Mouse (Mus musculus): ENCODE data around the gene Wfdc3. TPM values are rescaled to one million over a fixed set of nuclear protein-coding genes. Genes with fewer than 3 reads are reported as not detected.

Gene Wfdc3
- polyA plus RNA-seq, 1 experiment from 2014 or later, result 0.77 TPM

DNA sequence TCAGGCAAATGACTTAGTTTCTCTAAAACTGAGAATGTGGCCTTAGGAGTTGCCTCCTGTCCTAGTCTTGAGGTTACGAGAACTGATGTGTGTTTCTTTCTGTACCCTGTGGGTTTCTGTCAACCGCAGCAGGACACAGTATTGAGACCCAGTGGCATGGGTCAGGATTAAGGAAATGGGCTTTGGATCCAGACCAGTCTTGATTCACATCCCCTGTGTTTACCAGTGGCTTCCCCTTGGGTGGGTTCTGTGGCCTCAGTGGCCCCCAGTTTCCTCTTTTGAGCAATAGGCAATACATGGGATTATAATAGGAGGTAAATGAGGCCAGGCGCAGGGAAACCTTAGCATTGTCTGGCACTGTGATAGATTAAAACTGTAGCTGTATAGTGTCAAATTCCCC lies 41.3 kb upstream of the Wfdc3 start:
- 0 out of 2 replicates have a peak overlapping the region, but pooled peaks have one; percentile 65 for H3K4me3 ChIP-seq (ENCODE audit: low read depth, low read length)
- ATAC-seq (no peak), DNase-seq (ENCODE audit: low spot score) (no peak)
- H3K36me3 ChIP-seq (ENCODE audit: control insufficient read depth, insufficient read depth, low read length), result peaks cover 13% of the 10 kb centered on the region
- peaks cover 6% of the 10 kb centered on the region; the same call in 1 of the 2 replicates for H3K4me1 ChIP-seq (ENCODE audit: control insufficient read depth, insufficient read depth, low read length)
- H3K27me3 ChIP-seq (replicated peaks; ENCODE audit: control insufficient read depth, insufficient read depth, low read length), result no peaks in the 10 kb centered on the region
- peak overlapping the region; percentile 86; the same call in 1 of the 2 replicates for H3K4me2 ChIP-seq (ENCODE audit: low read length)
- H3K9me3 ChIP-seq (replicated peaks; ENCODE audit: control insufficient read depth, low read length), result no peaks in the 10 kb centered on the region
- H3K9ac ChIP-seq (ENCODE audit: low read length), result 0 out of 2 replicates have a peak overlapping the region, but pooled peaks have one; percentile 21
- H3K27ac ChIP-seq (ENCODE audit: low read depth, low read length), result no peak overlapping the region
- 87% methylated on average over 3 of the region's 3 CpGs for WGBS

DNA sequence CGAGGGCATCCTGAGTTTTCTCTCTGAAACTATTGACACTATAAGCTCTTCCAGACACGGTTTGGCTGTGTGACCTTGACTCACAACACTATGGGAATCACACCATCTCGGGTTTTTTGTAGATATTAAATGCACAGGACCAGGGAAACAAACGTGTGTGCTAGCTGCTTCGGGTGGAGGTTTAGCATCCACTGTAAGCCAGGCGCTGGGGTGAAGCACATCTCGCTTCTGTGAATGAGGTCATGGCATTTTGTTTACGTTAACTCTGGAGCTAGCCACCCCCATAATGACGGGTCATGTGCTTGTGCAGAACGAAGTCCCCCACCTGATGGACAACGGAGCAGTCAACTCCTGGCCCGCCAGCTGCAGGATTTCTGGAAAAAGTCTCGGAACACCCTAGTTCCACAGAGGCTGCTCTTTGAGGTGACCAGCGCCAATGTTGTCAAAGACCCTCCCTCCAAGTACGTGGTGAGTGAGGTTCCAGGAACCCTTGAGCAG lies 40.7 kb upstream of the Wfdc3 start:
- no peak overlapping the region for H3K27ac ChIP-seq (ENCODE audit: low read depth, low read length)
- H3K27me3 ChIP-seq (replicated peaks; ENCODE audit: control insufficient read depth, insufficient read depth, low read length), result no peaks in the 10 kb centered on the region
- peaks cover 7% of the 10 kb centered on the region; the same call in 1 of the 2 replicates for H3K36me3 ChIP-seq (ENCODE audit: control insufficient read depth, insufficient read depth, low read length)
- H3K4me1 ChIP-seq (ENCODE audit: control insufficient read depth, insufficient read depth, low read length), result peaks cover 6% of the 10 kb centered on the region; the same call in 1 of the 2 replicates
- peak; percentile 14; the same call in 1 of the 2 replicates for ATAC-seq
- no peak for DNase-seq (ENCODE audit: low spot score)
- peak overlapping the region; percentile 86 for H3K4me2 ChIP-seq (ENCODE audit: low read length)
- 12% methylated on average over 15 of the region's 15 CpGs for WGBS
- H3K4me3 ChIP-seq (ENCODE audit: low read depth, low read length), result peak overlapping the region; percentile 65
- no peaks in the 10 kb centered on the region for H3K9me3 ChIP-seq (replicated peaks; ENCODE audit: control insufficient read depth, low read length)
- peak overlapping the region; percentile 81 for H3K9ac ChIP-seq (ENCODE audit: low read length)

GRCm38 (mm10) chr2:164785481-164786387 lies 40.0 kb upstream of the Wfdc3 start, which contains the start of gene Snx21:
Snx21 (plus strand) TSS chr2:164785823.
- no peaks in the 10 kb centered on the region for H3K27me3 ChIP-seq (replicated peaks; ENCODE audit: control insufficient read depth, insufficient read depth, low read length)
- under 1% methylated on average over 72 of the region's 89 CpGs for WGBS

DNA sequence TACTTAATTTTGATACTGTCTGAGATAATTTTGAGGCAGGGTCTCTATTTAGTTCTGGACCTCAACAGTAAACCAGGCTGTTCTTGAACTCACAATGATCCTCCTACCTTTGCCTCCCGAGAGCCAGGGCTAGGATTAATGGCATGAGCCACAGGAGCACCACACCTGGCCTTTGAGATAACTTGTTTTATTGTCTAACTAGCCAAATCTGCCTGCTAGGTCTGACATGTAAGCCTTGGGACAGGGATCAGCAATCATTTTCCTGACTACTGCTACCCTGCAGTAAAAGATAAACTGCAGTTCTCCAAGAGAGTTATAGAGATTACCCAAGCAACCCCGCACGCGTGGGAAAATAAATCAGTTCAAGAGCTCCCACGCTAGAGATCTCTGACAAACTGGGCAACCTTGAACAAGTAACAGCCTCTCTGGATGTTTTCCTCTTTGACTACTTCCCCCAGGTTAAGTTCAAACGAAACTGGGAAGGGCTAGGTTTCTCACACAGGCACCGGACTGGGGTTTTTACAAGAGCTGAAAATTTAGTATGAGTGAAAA lies 39.2 kb upstream of the Wfdc3 start:
- H3K9me3 ChIP-seq (replicated peaks; ENCODE audit: control insufficient read depth, low read length), result no peaks in the 10 kb centered on the region
- peak overlapping the region; percentile 81 for H3K9ac ChIP-seq (ENCODE audit: low read length)
- DNase-seq (ENCODE audit: low spot score) (no peak), ATAC-seq (no peak)
- peaks cover 6% of the 10 kb centered on the region; the same call in 1 of the 2 replicates for H3K4me1 ChIP-seq (ENCODE audit: control insufficient read depth, insufficient read depth, low read length)
- H3K27ac ChIP-seq (ENCODE audit: low read depth, low read length), result no peak overlapping the region
- H3K36me3 ChIP-seq (ENCODE audit: control insufficient read depth, insufficient read depth, low read length), result 0 out of 2 replicates have a peak, but pooled peaks cover 3% of the 10 kb centered on the region
- peak overlapping the region; percentile 65 for H3K4me3 ChIP-seq (ENCODE audit: low read depth, low read length)
- WGBS, result 13% methylated on average over 7 of the region's 7 CpGs
- peak overlapping the region; percentile 86 for H3K4me2 ChIP-seq (ENCODE audit: low read length)
- no peaks in the 10 kb centered on the region for H3K27me3 ChIP-seq (replicated peaks; ENCODE audit: control insufficient read depth, insufficient read depth, low read length)

More at GRCm38 (mm10) chr2:164785481-164786387, 40.0 kb upstream of the Wfdc3 start, which contains the start of gene Snx21:
- H3K4me1 ChIP-seq (ENCODE audit: control insufficient read depth, insufficient read depth, low read length), result peaks cover 6% of the 10 kb centered on the region; the same call in 1 of the 2 replicates
- DNase-seq (ENCODE audit: low spot score), result peak; percentile 86
- peak within 1 kb of the TSS; percentile 81 for H3K9ac ChIP-seq (ENCODE audit: low read length)
- peak; percentile 94 for ATAC-seq
- H3K4me2 ChIP-seq (ENCODE audit: low read length), result peak within 1 kb of the TSS; percentile 86
- no peaks in the 10 kb centered on the region for H3K9me3 ChIP-seq (replicated peaks; ENCODE audit: control insufficient read depth, low read length)
- H3K27ac ChIP-seq (ENCODE audit: low read depth, low read length), result peak within 1 kb of the TSS; percentile 63
- H3K36me3 ChIP-seq (ENCODE audit: control insufficient read depth, insufficient read depth, low read length), result 0 out of 2 replicates have a peak, but pooled peaks cover 3% of the 10 kb centered on the region
- H3K4me3 ChIP-seq (ENCODE audit: low read depth, low read length), result peak within 1 kb of the TSS; percentile 65

GRCm38 (mm10) chr2:164783926-164784581 lies 38.3 kb upstream of the Wfdc3 start:
- ATAC-seq (no peak), DNase-seq (ENCODE audit: low spot score) (no peak)
- Histone ChIP-seq H3K27me3 (replicated peaks; ENCODE audit: control insufficient read depth, insufficient read depth, low read length) (no peaks in the 10 kb centered on the region), H3K36me3 (ENCODE audit: control insufficient read depth, insufficient read depth, low read length) (0 out of 2 replicates have a peak, but pooled peaks cover 2% of the 10 kb centered on the region), H3K27ac (ENCODE audit: low read depth, low read length) (no peak overlapping the region), H3K4me3 (ENCODE audit: low read depth, low read length) (no peak overlapping the region), H3K9me3 (replicated peaks; ENCODE audit: control insufficient read depth, low read length) (no peaks in the 10 kb centered on the region), H3K4me2 (ENCODE audit: low read length) (no peak overlapping the region), H3K9ac (ENCODE audit: low read length) (no peak overlapping the region), H3K4me1 (ENCODE audit: control insufficient read depth, insufficient read depth, low read length) (peaks cover 6% of the 10 kb centered on the region; the same call in 1 of the 2 replicates)
- WGBS, result 78% methylated on average over 7 of the region's 7 CpGs

- H3K27ac ChIP-seq (ENCODE audit: low read depth, low read length), result no peak overlapping the region
- no peak overlapping the region for H3K4me2 ChIP-seq (ENCODE audit: low read length)
- WGBS, result 77% methylated on average over 4 of the region's 4 CpGs
- H3K36me3 ChIP-seq (ENCODE audit: control insufficient read depth, insufficient read depth, low read length), result no peaks in the 10 kb centered on the region
- no peak overlapping the region for H3K9ac ChIP-seq (ENCODE audit: low read length)
- DNase-seq (ENCODE audit: low spot score) (no peak), ATAC-seq (no peak)
- no peaks in the 10 kb centered on the region for H3K27me3 ChIP-seq (replicated peaks; ENCODE audit: control insufficient read depth, insufficient read depth, low read length)
- peaks cover 6% of the 10 kb centered on the region; the same call in 1 of the 2 replicates for H3K4me1 ChIP-seq (ENCODE audit: control insufficient read depth, insufficient read depth, low read length)
- no peaks in the 10 kb centered on the region for H3K9me3 ChIP-seq (replicated peaks; ENCODE audit: control insufficient read depth, low read length)
- H3K4me3 ChIP-seq (ENCODE audit: low read depth, low read length), result no peak overlapping the region
These were observed 36.1 kb upstream of the Wfdc3 start for GRCm38 (mm10) chr2:164781876-164782275.

DNA sequence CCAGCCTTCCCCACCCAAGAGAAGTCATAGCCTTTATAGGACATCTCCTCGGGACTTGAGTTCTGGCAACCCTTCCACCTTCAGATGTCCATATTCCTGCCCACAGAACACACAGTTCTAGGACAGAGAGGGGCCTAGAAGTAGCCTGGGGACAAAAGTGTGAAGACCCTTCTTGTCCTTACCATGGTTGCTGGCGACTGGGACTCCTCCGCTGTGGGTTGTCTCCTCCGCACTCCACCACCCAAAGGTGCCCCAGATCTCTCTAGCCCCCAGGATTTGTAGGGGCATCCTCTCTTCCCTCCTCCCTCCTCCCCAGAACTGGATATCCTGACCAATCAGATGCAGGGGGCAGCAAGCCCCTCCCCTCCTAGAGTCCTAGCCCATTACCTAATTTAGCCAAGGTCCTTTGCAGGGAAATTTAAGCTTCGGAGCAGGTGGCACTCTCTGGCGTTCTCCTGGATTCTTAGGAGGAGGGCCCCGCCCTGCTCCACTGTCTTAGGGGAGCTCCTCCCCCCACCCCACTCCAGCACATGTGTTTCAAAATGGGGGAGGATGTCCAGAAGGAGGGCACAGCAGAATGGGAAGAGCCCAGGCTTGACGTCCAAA lies 33.9 kb upstream of the Wfdc3 start, which contains the start of gene Tnnc2:
Tnnc2 (minus strand) TSS at position 487 of the 606 bp plus-strand sequence.
- Histone ChIP-seq H3K9me3 (replicated peaks; ENCODE audit: control insufficient read depth, low read length) (no peaks in the 10 kb centered on the region), H3K4me3 (ENCODE audit: low read depth, low read length) (no peak within 1 kb of the TSS), H3K9ac (ENCODE audit: low read length) (no peak within 1 kb of the TSS), H3K4me1 (ENCODE audit: control insufficient read depth, insufficient read depth, low read length) (no peaks in the 10 kb centered on the region), H3K27me3 (replicated peaks; ENCODE audit: control insufficient read depth, insufficient read depth, low read length) (no peaks in the 10 kb centered on the region), H3K27ac (ENCODE audit: low read depth, low read length) (no peak within 1 kb of the TSS), H3K4me2 (ENCODE audit: low read length) (no peak within 1 kb of the TSS), H3K36me3 (ENCODE audit: control insufficient read depth, insufficient read depth, low read length) (no peaks in the 10 kb centered on the region)
- no peak for ATAC-seq
- WGBS, result 75% methylated on average over 8 of the region's 8 CpGs
- no peak for DNase-seq (ENCODE audit: low spot score)

GRCm38 (mm10) chr2:164778809-164779208 lies 33.1 kb upstream of the Wfdc3 start:
- 88% methylated on average over 7 of the region's 7 CpGs for WGBS
- DNase-seq (ENCODE audit: low spot score) (no peak), ATAC-seq (no peak)
- Histone ChIP-seq H3K4me1 (ENCODE audit: control insufficient read depth, insufficient read depth, low read length) (no peaks in the 10 kb centered on the region), H3K9me3 (replicated peaks; ENCODE audit: control insufficient read depth, low read length) (no peaks in the 10 kb centered on the region), H3K4me3 (ENCODE audit: low read depth, low read length) (no peak overlapping the region), H3K27ac (ENCODE audit: low read depth, low read length) (no peak overlapping the region), H3K4me2 (ENCODE audit: low read length) (no peak overlapping the region), H3K9ac (ENCODE audit: low read length) (no peak overlapping the region), H3K36me3 (ENCODE audit: control insufficient read depth, insufficient read depth, low read length) (no peaks in the 10 kb centered on the region), H3K27me3 (replicated peaks; ENCODE audit: control insufficient read depth, insufficient read depth, low read length) (no peaks in the 10 kb centered on the region)
